Comparison of ENCODE assay signal across 8 mouse cellular contexts in the genomic region with DNA sequence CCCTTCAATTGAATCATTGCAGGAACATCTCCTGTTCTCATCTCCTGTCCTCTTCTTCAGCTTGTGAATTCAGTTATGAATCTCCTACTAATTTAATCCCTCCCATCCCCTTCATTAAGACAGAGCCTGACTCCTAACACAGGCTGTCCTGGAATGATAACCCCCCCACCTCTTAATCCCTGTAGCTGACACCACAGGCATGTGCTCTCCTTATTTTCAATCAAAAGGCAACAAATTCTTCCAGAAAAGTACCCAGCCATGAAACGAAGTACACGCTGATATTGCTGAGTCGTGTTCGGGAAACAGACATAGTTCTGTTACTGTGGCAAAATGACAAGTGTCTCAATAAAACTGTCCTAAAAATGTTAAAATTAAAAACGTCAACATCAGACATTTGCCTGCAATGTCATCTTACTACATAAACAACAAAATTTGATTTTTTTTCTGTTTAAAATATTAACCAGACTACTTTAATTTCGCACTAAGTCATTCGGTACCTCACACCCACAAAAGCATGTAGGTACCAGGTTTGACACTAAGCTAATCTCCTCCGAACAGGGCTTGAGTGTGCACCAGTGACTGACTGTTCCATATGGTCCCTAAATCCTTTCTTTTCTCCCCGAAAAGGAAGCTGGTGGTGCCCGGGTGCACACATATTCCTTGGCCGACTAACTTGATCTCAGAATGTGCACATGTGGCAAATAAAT. TPM values are rescaled to one million over a fixed set of nuclear protein-coding genes. Genes with fewer than 3 reads are reported as not detected.
DNase-seq lines count a peak whose midpoint lies in the region; ATAC-seq and TF ChIP-seq lines count a peak whose summit lies in the region.

No protein-coding gene starts in this region.

- 19% methylated on average over 11 of the region's 11 CpGs for WGBS in embryonic facial prominence, embryonic 15.5 days
- WGBS in limb, embryonic 11.5 days = 27% methylated on average over 11 of the region's 11 CpGs
- WGBS in olfactory bulb, adult 2 months = 14% methylated on average over 11 of the region's 11 CpGs

- peak; percentile 5 to 13 for DNase-seq in cerebellum, postnatal 14 days
- DNase-seq in cerebellum, postnatal 4 days (ENCODE audit: low spot score in 2 of 2) = no peak
- DNase-seq in 3T3-L1 (ENCODE audit: low read depth, low spot score) = peak; percentile 19
- no peak for DNase-seq in limb, embryonic 11.5 days (ENCODE audit: low spot score)
- DNase-seq in thymus, postnatal 4 days = no peak

- no peaks in the 10 kb centered on the region for H3K27me3 ChIP-seq in embryonic facial prominence, embryonic 15.5 days
- no peaks in the 10 kb centered on the region for H3K27me3 ChIP-seq in limb, embryonic 11.5 days (ENCODE audit: control insufficient read depth, insufficient read depth, low read length)

- H3K4me3 ChIP-seq in embryonic facial prominence, embryonic 15.5 days (replicated peaks) = peak overlapping the region; percentile 82
- peak overlapping the region; percentile 83 for H3K4me3 ChIP-seq in limb, embryonic 11.5 days (ENCODE audit: low read depth, low read length)
- peak overlapping the region; percentile 83 for H3K4me3 ChIP-seq in olfactory bulb, adult 2 months (ENCODE audit: insufficient read depth, low read depth, low read length)

- H3K36me3 ChIP-seq in embryonic facial prominence, embryonic 15.5 days = peaks cover 28% of the 10 kb centered on the region
- H3K36me3 ChIP-seq in limb, embryonic 11.5 days (ENCODE audit: control insufficient read depth, insufficient read depth, low read length) = peaks cover 8% of the 10 kb centered on the region; the same call in 1 of the 2 replicates

- peaks cover 7% of the 10 kb centered on the region for H3K4me1 ChIP-seq in embryonic facial prominence, embryonic 15.5 days
- no peaks in the 10 kb centered on the region for H3K4me1 ChIP-seq in limb, embryonic 11.5 days (ENCODE audit: control insufficient read depth, insufficient read depth, low read length)
- H3K4me1 ChIP-seq in olfactory bulb, adult 2 months (ENCODE audit: control insufficient read depth, insufficient read depth, low read length) = no peaks in the 10 kb centered on the region

- peak overlapping the region; percentile 95 for H3K27ac ChIP-seq in embryonic facial prominence, embryonic 15.5 days (replicated peaks)
- H3K27ac ChIP-seq in limb, embryonic 11.5 days (replicated peaks; ENCODE audit: low read depth, low read length) = no peak overlapping the region
- peak overlapping the region; percentile 99; the same call in 1 of the 2 replicates for H3K27ac ChIP-seq in olfactory bulb, adult 2 months (ENCODE audit: insufficient read depth, low read depth, low read length)

- TF ChIP-seq POLR2A in olfactory bulb, adult 2 months (IDR thresholded peaks at IDR 0.05; ENCODE audit: insufficient read depth, low read depth, low read length) = no peak

- H3K9me3 ChIP-seq in embryonic facial prominence, embryonic 15.5 days (replicated peaks) = no peaks in the 10 kb centered on the region
- no peaks in the 10 kb centered on the region for H3K9me3 ChIP-seq in limb, embryonic 11.5 days (ENCODE audit: control insufficient read depth, low read length)

- no peak for TF ChIP-seq CTCF in olfactory bulb, adult 2 months (IDR thresholded peaks at IDR 0.05; ENCODE audit: insufficient read depth, low read depth, low read length)

- peak overlapping the region; percentile 58 for H3K9ac ChIP-seq in embryonic facial prominence, embryonic 15.5 days
- H3K9ac ChIP-seq in limb, embryonic 11.5 days (ENCODE audit: low read length) = peak overlapping the region; percentile 44

- ATAC-seq in embryonic facial prominence, embryonic 15.5 days (ENCODE audit: insufficient number of reproducible peaks, low FRiP score, low TSS enrichment, low read depth) = no peak
- peak; percentile 5 for ATAC-seq in limb, embryonic 11.5 days (ENCODE audit: insufficient number of reproducible peaks, low FRiP score, low TSS enrichment, low read depth)
- no peak for ATAC-seq in activated CD4-positive, CD25-positive, alpha-beta regulatory T cell, adult 4 months

- peak overlapping the region; percentile 52 for H3K4me2 ChIP-seq in embryonic facial prominence, embryonic 15.5 days (replicated peaks)
- H3K4me2 ChIP-seq in limb, embryonic 11.5 days (ENCODE audit: low read depth, severe bottlenecking) = peak overlapping the region; percentile 36

RNA-seq across cellular contexts. Expression of gene Tpr, which starts 0.6 kb away (rescaled TPM):
- polyA plus RNA-seq in embryonic facial prominence, embryonic 15.5 days (2015; fragmentation: Nextera tagmentation; extraction: Ambion mirVana) = 157 and 166 TPM in 2 replicates
- polyA plus RNA-seq in limb, embryonic 11.5 days (2014; fragmentation: Nextera tagmentation; extraction: Ambion mirVana) = 194 and 200 TPM in 2 replicates
- polyA plus RNA-seq in olfactory bulb, adult 2 months (2012; ENCODE audit: insufficient read depth, insufficient read length, low replicate concordance, missing spikeins) = 192 TPM in 1 of 2 replicates, not detected in the other
- 100 to 1,000 TPM; 251 to 261 TPM for polyA plus RNA-seq in activated CD4-positive, CD25-positive, alpha-beta regulatory T cell, adult 4 months (2017; shearing (Covaris generic))

RNA-seq across cellular contexts. Expression of gene Odr4, which starts 0.8 kb away (rescaled TPM):
- 38.6 and 41.6 TPM in 2 replicates for polyA plus RNA-seq in embryonic facial prominence, embryonic 15.5 days (2015; fragmentation: Nextera tagmentation; extraction: Ambion mirVana)
- 24.4 and 29.5 TPM in 2 replicates for polyA plus RNA-seq in limb, embryonic 11.5 days (2014; fragmentation: Nextera tagmentation; extraction: Ambion mirVana)
- not detected in 2 replicates for polyA plus RNA-seq in olfactory bulb, adult 2 months (2012; ENCODE audit: insufficient read depth, insufficient read length, low replicate concordance, missing spikeins)
- 10 to 100 TPM; 33.8 to 39.3 TPM for polyA plus RNA-seq in activated CD4-positive, CD25-positive, alpha-beta regulatory T cell, adult 4 months (2017; shearing (Covaris generic))

Comparison
In these comparisons a context has a peak if more than half of its experiments do, and no peak if none do; other contexts are left out.
1. DNase-seq: peak in cerebellum, postnatal 14 days (2 of 2) and 3T3-L1 (single experiment); none in cerebellum, postnatal 4 days (0 of 2), limb, embryonic 11.5 days (single experiment) and thymus, postnatal 4 days (single experiment).
2. Peak in every context shown above with its lines, with median percentiles within 50 percentile points of each other: H3K4me3 ChIP-seq.